Mouse (Mus musculus) Muller cell, postnatal 12 days (primary cell): ENCODE results near the gene Was.
"Not testable (repeated sequence)": the region's sequence is repeated elsewhere in the genome, so short reads cannot be mapped to it uniquely, and the experiment has no call there.

Experiments
- DNase-seq: peaks from one replicate; pipeline ENCODE4 v3.0.0-alpha.2; 2015; ENCODE audit errors: inconsistent ontology term

Gene Was

DNA sequence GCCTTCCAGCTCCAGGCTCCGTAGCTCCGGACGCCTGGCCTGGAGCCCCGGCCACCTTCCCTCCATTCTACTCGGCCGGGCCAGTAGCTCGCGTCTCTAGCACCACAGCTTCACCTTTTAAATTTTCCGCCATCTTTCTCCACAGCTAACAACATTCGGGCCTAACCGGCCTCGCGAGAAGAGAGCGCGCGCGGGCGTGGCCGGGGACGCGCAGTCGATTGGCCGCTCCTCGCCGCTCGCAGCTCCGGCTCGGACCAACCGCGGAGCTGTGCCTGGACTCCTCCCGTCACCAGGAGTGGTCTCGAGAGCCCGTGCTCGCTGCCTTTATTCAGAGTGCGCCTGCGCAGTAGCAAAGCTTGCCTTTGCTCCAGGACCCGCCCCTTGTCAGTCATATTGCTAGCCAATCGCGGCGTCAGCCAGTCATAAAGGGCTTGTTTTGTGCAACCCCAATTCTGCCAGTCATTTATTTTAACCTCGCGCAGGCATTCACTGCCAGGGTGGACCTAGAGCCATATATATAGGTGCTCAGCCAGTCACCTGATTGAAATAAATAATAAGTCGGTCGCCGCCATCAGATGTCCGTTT is 15.8 kb downstream of the Was start, which contains the start of gene Suv39h1:
Gene Suv39h1 (minus strand): TSS at position 331 of the 585 bp plus-strand sequence.
- peak; percentile 95 for DNase-seq

DNA sequence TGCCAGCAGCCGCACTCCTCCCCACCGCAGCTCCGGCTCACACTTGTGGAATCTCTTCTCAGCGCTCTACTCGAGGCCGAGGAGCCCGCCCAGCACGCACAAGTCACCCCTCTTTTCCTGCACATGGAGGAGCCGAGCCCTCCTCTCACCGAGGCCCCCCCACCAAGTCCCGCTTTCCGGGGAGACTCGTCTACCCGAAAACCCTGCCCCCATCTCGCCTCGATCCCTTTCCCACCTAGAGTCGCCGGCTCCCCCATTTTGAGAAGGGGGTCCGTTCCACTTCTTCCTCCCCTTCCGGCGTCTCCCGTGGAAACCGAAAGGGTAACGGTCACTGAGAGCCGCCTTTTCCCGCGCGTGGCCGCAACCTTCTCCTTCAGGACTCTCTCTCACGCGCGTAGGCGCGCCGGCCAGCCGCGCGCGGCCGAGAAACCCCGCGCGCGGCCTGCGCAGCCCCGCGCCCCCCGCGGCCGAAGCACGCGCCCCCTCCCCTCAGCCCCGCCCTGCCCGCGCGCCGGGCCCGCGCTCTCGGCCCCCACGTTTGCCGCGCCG is 16.3 kb downstream of the Was start:
- peak; percentile 58 for DNase-seq

DNA sequence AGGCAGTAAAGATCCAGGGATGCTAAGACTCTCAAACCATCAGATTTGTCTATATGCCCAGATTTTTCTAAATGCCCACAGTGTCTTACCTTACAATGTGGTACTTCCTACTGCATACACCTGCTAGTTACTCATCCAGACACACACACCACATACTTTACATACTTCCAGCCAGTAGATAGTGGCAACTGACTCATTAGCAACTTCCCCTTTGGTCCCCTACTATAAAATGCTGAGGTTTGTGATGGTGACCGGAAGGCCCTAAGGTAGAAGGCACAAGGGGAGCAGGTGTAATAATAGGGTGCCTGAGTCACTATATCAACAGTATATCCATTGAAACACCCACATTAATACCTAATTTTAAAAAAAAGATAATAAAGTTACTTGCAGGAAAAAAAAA is 21.1 kb downstream of the Was start:
- DNase-seq: no peak

DNA sequence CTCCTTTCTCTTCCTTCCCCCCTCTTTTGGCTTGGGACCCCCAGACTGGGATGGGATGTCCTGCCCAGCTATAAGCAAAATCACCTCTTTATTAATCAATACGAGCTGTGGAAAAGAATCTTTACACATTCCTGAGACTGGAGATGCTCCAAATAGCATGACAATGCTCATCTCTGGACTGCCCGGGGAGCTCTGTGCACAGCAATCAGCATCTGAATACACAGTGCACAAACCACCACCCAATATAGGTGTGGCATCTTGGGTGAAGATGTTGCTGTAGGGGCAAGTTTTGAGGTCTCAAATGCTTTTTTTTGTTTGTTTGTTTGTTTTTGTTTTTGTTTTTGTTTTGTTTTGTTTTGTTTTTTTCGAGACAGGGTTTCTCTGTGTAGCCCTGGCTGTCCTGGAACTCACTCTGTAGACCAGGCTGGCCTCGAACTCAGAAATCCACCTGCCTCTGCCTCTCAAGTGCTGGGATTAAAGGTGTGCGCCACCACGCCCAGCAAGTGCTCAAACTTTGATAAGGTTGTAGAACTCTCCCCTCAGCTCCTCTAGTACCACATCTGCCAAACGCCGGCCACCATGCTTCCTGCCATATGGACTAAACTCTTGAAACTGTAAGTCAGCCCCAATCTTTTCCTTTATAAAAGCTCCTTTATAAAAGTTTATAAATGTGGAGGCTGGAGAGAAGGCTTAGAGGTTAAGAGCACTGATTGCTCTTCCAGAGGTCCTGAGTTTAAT is 39.1 kb downstream of the Was start:
- DNase-seq: not testable (repeated sequence)

DNA sequence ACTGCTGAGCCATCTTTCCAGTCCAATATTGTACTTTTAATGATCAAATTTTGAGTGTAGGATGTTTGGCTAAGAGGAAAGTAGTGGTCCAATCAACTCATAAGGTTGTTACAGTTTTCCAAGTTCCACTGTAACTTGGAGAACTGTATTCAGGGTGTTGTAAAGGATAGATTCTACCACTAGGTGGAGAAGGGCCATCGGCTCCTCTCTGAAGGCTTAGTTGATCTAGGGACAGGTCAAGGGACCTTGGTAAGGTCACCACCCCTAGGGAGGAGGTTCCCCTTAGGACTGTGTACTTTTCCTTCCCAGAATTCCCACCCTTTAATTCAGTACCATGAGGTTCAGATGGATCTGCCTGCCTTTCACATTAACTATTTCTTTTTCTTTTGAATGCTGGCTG is 57.3 kb downstream of the Was start:
- DNase-seq: no peak
